Mouse (Mus musculus) spleen, adult 2 months (tissue): Measurements from ENCODE around the gene Ccdc88c. TPM values are rescaled to one million over a fixed set of nuclear protein-coding genes. Genes with fewer than 3 reads are reported as not detected.

Experiments
- DNase-seq, 2 experiments: peaks; one replicate each; pipeline versions ENCODE4 v3.0.0 to v3.0.0-alpha.2; 2012 to 2021; ENCODE audit warnings: low spot score in 2 of 2, low read depth in 1 of 2
- H3K27ac ChIP-seq: fragments of 200-500 bp; 2 replicates; pipeline ENCODE4 v1.5.1; 2012; ENCODE audit warnings: low read length, inconsistent platforms; ENCODE audit not compliant: insufficient read depth
- H3K27me3 ChIP-seq: fragments of 200-500 bp; 2 replicates; pipeline ENCODE4 v1.6.1; 2012; ENCODE audit warnings: mild to moderate bottlenecking, moderate library complexity, low read length, inconsistent platforms; ENCODE audit not compliant: control insufficient read depth, insufficient read depth
- H3K36me3 ChIP-seq: fragments of 200-500 bp; 2 replicates; pipeline ENCODE4 v1.6.1; 2012; ENCODE audit warnings: mild to moderate bottlenecking, low read length, inconsistent platforms; ENCODE audit not compliant: control insufficient read depth, insufficient read depth
- H3K4me1 ChIP-seq: fragments of 200-500 bp; 2 replicates; pipeline ENCODE4 v1.6.1; 2011; ENCODE audit warnings: inconsistent platforms; ENCODE audit not compliant: control insufficient read depth, insufficient read depth, insufficient read length
- H3K4me3 ChIP-seq: fragments of 200-500 bp; 2 replicates; pipeline ENCODE4 v1.5.1; 2011; ENCODE audit warnings: mild to moderate bottlenecking, inconsistent platforms; ENCODE audit not compliant: insufficient read depth, insufficient read length; ENCODE audit errors: extremely low read depth
- CTCF ChIP-seq: fragments of 200-500 bp; IDR thresholded peaks from 2 replicates; pipeline ENCODE4 v1.5.1; 2011; ENCODE audit warnings: mild to moderate bottlenecking, inconsistent platforms; ENCODE audit not compliant: insufficient read depth, insufficient read length, insufficient replicate concordance; ENCODE audit errors: extremely low read depth
- POLR2A ChIP-seq: fragments of 200-500 bp; IDR thresholded peaks from 2 replicates; pipeline ENCODE4 v1.6.1; 2011; ENCODE audit warnings: low read depth, low read length, inconsistent platforms
- WGBS: fragments of 180-500 bp; shearing (Covaris S2); methylation state at CpG from one replicate; pipeline ENCODE4 v1.1.7; 2018; 5-methylcytosine and 5-hydroxymethylcytosine counted together
- polyA plus RNA-seq: library from polyadenylated mRNA; depleted of rRNA; stranded (reverse); fragments of >200 nt; gene quantifications from 2 replicates; pipeline ENCODE4 v1.2.3, GENCODE M21; 2012

Gene Ccdc88c
- polyA plus RNA-seq, 1 experiment, result 48.3 TPM

GRCm38 (mm10) chr12:100910731-100911130 lies 118.1 kb downstream of the Ccdc88c start:
- DNase-seq, result no peak
- Histone ChIP-seq H3K27me3 (peaks cover 3% of the 10 kb centered on the region), H3K27ac (no peak overlapping the region), H3K36me3 (peaks cover 30% of the 10 kb centered on the region), H3K4me3 (no peak overlapping the region), H3K4me1 (peaks cover 16% of the 10 kb centered on the region)
- TF ChIP-seq CTCF, result no peak
- no peak for TF ChIP-seq POLR2A
- 96% methylated on average over 12 of the region's 12 CpGs for WGBS

GRCm38 (mm10) chr12:100909765-100910164 lies 119.1 kb downstream of the Ccdc88c start:
- Histone ChIP-seq H3K27ac (no peak overlapping the region), H3K27me3 (peaks cover 3% of the 10 kb centered on the region), H3K36me3 (peaks cover 23% of the 10 kb centered on the region), H3K4me3 (no peak overlapping the region), H3K4me1 (peaks cover 16% of the 10 kb centered on the region)
- DNase-seq, result no peak
- no peak for TF ChIP-seq CTCF
- TF ChIP-seq POLR2A, result no peak
- WGBS, result 80% methylated on average over 6 of the region's 6 CpGs

- peaks cover 18% of the 10 kb centered on the region for H3K4me1 ChIP-seq
- H3K4me3 ChIP-seq, result no peak overlapping the region
- peaks cover 3% of the 10 kb centered on the region for H3K27me3 ChIP-seq
- 35% methylated on average over 10 of the region's 10 CpGs for WGBS
- H3K27ac ChIP-seq, result no peak overlapping the region
- no peak for DNase-seq
- H3K36me3 ChIP-seq, result peaks cover 15% of the 10 kb centered on the region
- no peak for TF ChIP-seq POLR2A
- no peak for TF ChIP-seq CTCF
Measured at GRCm38 (mm10) chr12:100908298-100909034, 120.4 kb downstream of the Ccdc88c start.

GRCm38 (mm10) chr12:100907598-100908297 lies 121.1 kb downstream of the Ccdc88c start, which contains the start of gene Gpr68:
Gpr68 (minus strand) TSS chr12:100908198.
- H3K4me3 ChIP-seq, result no peak within 1 kb of the TSS
- no peak for DNase-seq
- 6% methylated on average over 39 of the region's 39 CpGs for WGBS
- TF ChIP-seq CTCF, result no peak
- no peak for TF ChIP-seq POLR2A
- peaks cover 8% of the 10 kb centered on the region for H3K36me3 ChIP-seq
- H3K27me3 ChIP-seq, result peaks cover 3% of the 10 kb centered on the region
- H3K4me1 ChIP-seq, result peaks cover 18% of the 10 kb centered on the region
- H3K27ac ChIP-seq, result no peak within 1 kb of the TSS

- TF ChIP-seq POLR2A (no peak), CTCF (no peak)
- no peak for DNase-seq
- H3K27me3 ChIP-seq, result peaks cover 3% of the 10 kb centered on the region
- no peak overlapping the region for H3K27ac ChIP-seq
- no peak overlapping the region for H3K4me3 ChIP-seq
- peaks cover 18% of the 10 kb centered on the region for H3K4me1 ChIP-seq
- WGBS, result 50% methylated on average over 5 of the region's 5 CpGs
- H3K36me3 ChIP-seq, result peaks cover 2% of the 10 kb centered on the region
Measured at GRCm38 (mm10) chr12:100906861-100907260, 122.0 kb downstream of the Ccdc88c start.

GRCm38 (mm10) chr12:100903761-100904160 lies 125.1 kb downstream of the Ccdc88c start:
- H3K27me3 ChIP-seq, result peaks cover 6% of the 10 kb centered on the region
- H3K4me3 ChIP-seq, result no peak overlapping the region
- peaks cover 23% of the 10 kb centered on the region for H3K4me1 ChIP-seq
- WGBS, result 65% methylated on average over 9 of the region's 9 CpGs
- peak; percentile 52 to 76 for DNase-seq
- H3K27ac ChIP-seq, result peak overlapping the region; percentile 82
- no peaks in the 10 kb centered on the region for H3K36me3 ChIP-seq
- TF ChIP-seq CTCF, result no peak
- no peak for TF ChIP-seq POLR2A

- DNase-seq, result no peak
- H3K4me1 ChIP-seq, result peaks cover 11% of the 10 kb centered on the region; the same call in 1 of the 2 replicates
- WGBS, result 52% methylated on average over 6 of the region's 6 CpGs
- H3K27ac ChIP-seq, result peak overlapping the region; percentile 29; the same call in 1 of the 2 replicates
- H3K27me3 ChIP-seq, result peaks cover 2% of the 10 kb centered on the region; the same call in 1 of the 2 replicates
- no peaks in the 10 kb centered on the region for H3K36me3 ChIP-seq
- no peak for TF ChIP-seq POLR2A
- TF ChIP-seq CTCF, result no peak
- no peak overlapping the region for H3K4me3 ChIP-seq
Measured at GRCm38 (mm10) chr12:100901386-100901785, 127.5 kb downstream of the Ccdc88c start.
